In the genomic region with DNA sequence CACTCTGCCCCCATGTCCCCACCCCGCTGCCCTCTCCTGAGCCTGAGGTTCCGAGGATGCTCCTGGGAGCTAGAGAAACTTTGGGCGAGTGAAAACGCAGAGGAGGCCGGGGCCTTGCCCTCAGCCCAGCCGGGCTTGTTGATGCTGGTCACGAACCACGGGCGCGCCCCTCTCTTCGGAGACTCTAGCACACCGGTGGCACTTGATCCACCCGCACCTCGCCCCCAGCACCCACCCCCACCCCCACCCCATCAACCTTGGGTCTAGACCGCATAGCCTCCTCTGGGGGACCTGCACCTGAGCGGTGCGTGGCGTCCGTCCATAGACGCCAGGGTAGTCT, we compare ENCODE assay signal across 8 mouse cellular contexts. TPM values are rescaled to one million over a fixed set of nuclear protein-coding genes. Genes with fewer than 3 reads are reported as not detected.
A peak's percentile ranks its signal among the peaks of the same experiment; 100 is the strongest.
DNase-seq lines count a peak whose midpoint lies in the region; ATAC-seq lines count a peak whose summit lies in the region.

No protein-coding gene starts in this region.

- peak overlapping the region; percentile 90 for H3K4me2 ChIP-seq in kidney, embryonic 15.5 days
- H3K4me2 ChIP-seq in hindbrain, embryonic 14.5 days (replicated peaks): peak overlapping the region; percentile 89
- peak overlapping the region; percentile 90 for H3K4me2 ChIP-seq in midbrain, embryonic 14.5 days (ENCODE audit: low read length)

- H3K36me3 ChIP-seq in kidney, embryonic 15.5 days: no peaks in the 10 kb centered on the region
- H3K36me3 ChIP-seq in hindbrain, embryonic 14.5 days (replicated peaks; ENCODE audit: control insufficient read depth, insufficient read depth): no peaks in the 10 kb centered on the region
- no peaks in the 10 kb centered on the region for H3K36me3 ChIP-seq in midbrain, embryonic 14.5 days (ENCODE audit: control insufficient read depth, insufficient read depth, low read length)

- DNase-seq in kidney, postnatal 25 days: no peak
- no peak for DNase-seq in hindbrain, embryonic 14.5 days (ENCODE audit: low spot score)
- DNase-seq in midbrain, embryonic 14.5 days: peak; percentile 49
- no peak for DNase-seq in natural killer cell, adult 2 months (ENCODE audit: low spot score in 2 of 2)
- no peak for DNase-seq in cerebellum, adult 9-10 months
- DNase-seq in retina, embryonic 14.5 days (ENCODE audit: low spot score): no peak

- ATAC-seq in kidney, embryonic 15.5 days (replicated peaks; ENCODE audit: low FRiP score): peak; percentile 41
- ATAC-seq in hindbrain, embryonic 14.5 days (ENCODE audit: low FRiP score): peak; percentile 10; the same call in 1 of the 2 replicates
- ATAC-seq in midbrain, embryonic 14.5 days (ENCODE audit: low FRiP score, low TSS enrichment): peak; percentile 32; the same call in 1 of the 2 replicates

- no peaks in the 10 kb centered on the region for H3K9me3 ChIP-seq in kidney, embryonic 15.5 days (replicated peaks)
- no peaks in the 10 kb centered on the region for H3K9me3 ChIP-seq in hindbrain, embryonic 14.5 days (ENCODE audit: control insufficient read depth, low read length)
- H3K9me3 ChIP-seq in midbrain, embryonic 14.5 days (ENCODE audit: control insufficient read depth, low read length): no peaks in the 10 kb centered on the region

- WGBS in kidney, embryonic 15.5 days: 1% methylated on average over 20 of the region's 20 CpGs
- under 1% methylated on average over 20 of the region's 20 CpGs for WGBS in hindbrain, embryonic 14.5 days
- WGBS in midbrain, embryonic 14.5 days: under 1% methylated on average over 20 of the region's 20 CpGs

- no peak overlapping the region for H3K27ac ChIP-seq in kidney, embryonic 15.5 days
- H3K27ac ChIP-seq in brown adipose tissue, adult 24 weeks (replicated peaks; ENCODE audit: low read depth, low read length): no peak overlapping the region
- no peak overlapping the region for H3K27ac ChIP-seq in hindbrain, embryonic 14.5 days
- no peak overlapping the region for H3K27ac ChIP-seq in midbrain, embryonic 14.5 days (replicated peaks; ENCODE audit: low read depth, low read length)

- H3K9ac ChIP-seq in kidney, embryonic 15.5 days: peak overlapping the region; percentile 80
- peak overlapping the region; percentile 47 for H3K9ac ChIP-seq in hindbrain, embryonic 14.5 days
- peak overlapping the region; percentile 60 for H3K9ac ChIP-seq in midbrain, embryonic 14.5 days (replicated peaks; ENCODE audit: low read length)

- H3K4me1 ChIP-seq in kidney, embryonic 15.5 days: peaks cover 27% of the 10 kb centered on the region
- no peaks in the 10 kb centered on the region for H3K4me1 ChIP-seq in brown adipose tissue, adult 24 weeks (ENCODE audit: control insufficient read depth, insufficient read depth, insufficient read length, low read length)
- peaks cover 16% of the 10 kb centered on the region; the same call in 1 of the 2 replicates for H3K4me1 ChIP-seq in hindbrain, embryonic 14.5 days (replicated peaks; ENCODE audit: control insufficient read depth, insufficient read depth, low read length)
- peaks cover 16% of the 10 kb centered on the region for H3K4me1 ChIP-seq in midbrain, embryonic 14.5 days (ENCODE audit: control insufficient read depth, insufficient read depth, low read length)

- peaks cover 80% of the 10 kb centered on the region for H3K27me3 ChIP-seq in kidney, embryonic 15.5 days
- peaks cover 83% of the 10 kb centered on the region for H3K27me3 ChIP-seq in hindbrain, embryonic 14.5 days (ENCODE audit: control insufficient read depth, insufficient read depth, low read length)
- H3K27me3 ChIP-seq in midbrain, embryonic 14.5 days (ENCODE audit: control insufficient read depth, insufficient read depth, low read length): peaks cover 71% of the 10 kb centered on the region

- H3K4me3 ChIP-seq in kidney, embryonic 15.5 days (replicated peaks): peak overlapping the region; percentile 72
- peak overlapping the region; percentile 99 for H3K4me3 ChIP-seq in brown adipose tissue, adult 24 weeks (ENCODE audit: insufficient read depth, low read depth, low read length)
- peak overlapping the region; percentile 41 for H3K4me3 ChIP-seq in hindbrain, embryonic 14.5 days (replicated peaks; ENCODE audit: low read length)
- H3K4me3 ChIP-seq in midbrain, embryonic 14.5 days (replicated peaks; ENCODE audit: low read depth, low read length): peak overlapping the region; percentile 47

RNA-seq across cellular contexts. Expression of a gene that starts 0.7 kb away (rescaled TPM):
- polyA plus RNA-seq in kidney, embryonic 15.5 days (2015; fragmentation: Nextera tagmentation; extraction: Ambion mirVana): 0.26 TPM in 1 of 2 replicates, not detected in the other
- not detected in 2 replicates for polyA plus RNA-seq in brown adipose tissue, adult 24 weeks (2012; ENCODE audit: insufficient read depth, insufficient read length, missing spikeins)
- polyA plus RNA-seq in hindbrain, embryonic 14.5 days (2014; fragmentation: Nextera tagmentation; extraction: Ambion mirVana): 0.11 TPM in 1 of 2 replicates, not detected in the other
- 0.20 and 0.25 TPM in 2 replicates for polyA plus RNA-seq in midbrain, embryonic 14.5 days (2014; fragmentation: Nextera tagmentation; extraction: Ambion mirVana)

RNA-seq across cellular contexts. Expression of a gene that starts 17.8 kb away (rescaled TPM):
- 29.0 and 35.9 TPM in 2 replicates for polyA plus RNA-seq in kidney, embryonic 15.5 days (2015; fragmentation: Nextera tagmentation; extraction: Ambion mirVana)
- 26.7 and 42.4 TPM in 2 replicates for polyA plus RNA-seq in brown adipose tissue, adult 24 weeks (2012; ENCODE audit: insufficient read depth, insufficient read length, missing spikeins)
- 31.3 and 34.3 TPM in 2 replicates for polyA plus RNA-seq in hindbrain, embryonic 14.5 days (2014; fragmentation: Nextera tagmentation; extraction: Ambion mirVana)
- polyA plus RNA-seq in midbrain, embryonic 14.5 days (2014; fragmentation: Nextera tagmentation; extraction: Ambion mirVana): 34.1 and 43.6 TPM in 2 replicates

RNA-seq across cellular contexts. Expression of a gene that starts 22.4 kb away (rescaled TPM):
- polyA plus RNA-seq in kidney, embryonic 15.5 days (2015; fragmentation: Nextera tagmentation; extraction: Ambion mirVana): 205 and 229 TPM in 2 replicates
- 194 and 268 TPM in 2 replicates for polyA plus RNA-seq in brown adipose tissue, adult 24 weeks (2012; ENCODE audit: insufficient read depth, insufficient read length, missing spikeins)
- polyA plus RNA-seq in hindbrain, embryonic 14.5 days (2014; fragmentation: Nextera tagmentation; extraction: Ambion mirVana): 187 and 198 TPM in 2 replicates
- polyA plus RNA-seq in midbrain, embryonic 14.5 days (2014; fragmentation: Nextera tagmentation; extraction: Ambion mirVana): 202 and 219 TPM in 2 replicates

Comparison
In these comparisons a context has a peak if more than half of its experiments do, and no peak if none do; other contexts are left out.
1. H3K4me3 ChIP-seq: peak in every context shown above with its lines; median percentile 99 in brown adipose tissue, adult 24 weeks; 72 in kidney, embryonic 15.5 days; 47 in midbrain, embryonic 14.5 days; 41 in hindbrain, embryonic 14.5 days.